Mouse (Mus musculus): ENCODE data around the gene Prkcz.
"Not testable (repeated sequence)": the region's sequence is repeated elsewhere in the genome, so short reads cannot be mapped to it uniquely, and the experiment has no call there.

The Prkcz gene

DNA sequence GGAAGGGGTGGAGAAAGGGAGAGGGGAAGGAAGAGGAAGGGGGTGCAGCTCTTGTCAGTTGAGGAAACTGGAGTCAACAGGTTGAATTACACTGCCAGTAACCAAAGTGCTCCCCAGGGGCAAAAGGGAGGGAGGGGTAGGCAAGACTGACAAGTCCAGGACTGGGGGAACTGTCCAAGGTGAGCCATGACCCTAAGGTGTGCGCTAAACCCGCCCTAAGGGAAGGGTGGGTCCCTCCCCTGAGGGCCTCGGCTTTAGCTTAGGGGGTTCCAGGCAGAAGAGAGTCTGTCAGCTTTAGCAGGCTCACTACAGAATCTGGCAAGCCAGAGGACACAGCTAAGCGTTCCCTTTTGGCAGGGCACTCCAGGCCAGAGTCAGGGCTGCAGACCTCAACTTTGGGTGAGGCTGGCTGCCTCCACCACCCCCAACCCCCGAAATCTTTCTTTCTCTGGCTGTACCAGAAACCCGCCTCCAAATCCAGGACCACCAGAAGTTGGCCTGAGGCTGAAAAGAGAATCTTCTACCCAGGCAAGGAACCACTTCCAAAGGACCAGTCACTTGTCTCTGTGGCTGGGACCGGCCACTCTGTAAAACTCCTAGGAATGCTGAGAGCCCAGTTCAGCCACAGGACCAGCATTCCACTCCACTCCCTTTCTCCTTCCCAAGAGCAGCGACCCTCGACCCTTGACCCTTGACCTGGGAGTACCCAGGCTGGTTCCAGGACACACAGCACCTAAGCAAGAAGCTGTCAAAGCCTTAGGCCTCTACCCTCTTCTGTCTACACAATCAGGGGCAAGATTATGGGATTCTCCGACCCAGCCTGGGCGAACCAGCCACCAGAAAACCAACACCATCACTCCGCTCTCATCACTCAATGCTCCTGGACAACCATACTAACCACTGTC is 1.3 kb downstream of the Prkcz start:
- no peak for DNase-seq (ENCODE audit: extremely low spot score, low spot score)

- DNase-seq (ENCODE audit: extremely low spot score, low spot score) = no peak
These were observed 3.6 kb downstream of the Prkcz start for GRCm38 (mm10) chr4:155357601-155358000.

DNA sequence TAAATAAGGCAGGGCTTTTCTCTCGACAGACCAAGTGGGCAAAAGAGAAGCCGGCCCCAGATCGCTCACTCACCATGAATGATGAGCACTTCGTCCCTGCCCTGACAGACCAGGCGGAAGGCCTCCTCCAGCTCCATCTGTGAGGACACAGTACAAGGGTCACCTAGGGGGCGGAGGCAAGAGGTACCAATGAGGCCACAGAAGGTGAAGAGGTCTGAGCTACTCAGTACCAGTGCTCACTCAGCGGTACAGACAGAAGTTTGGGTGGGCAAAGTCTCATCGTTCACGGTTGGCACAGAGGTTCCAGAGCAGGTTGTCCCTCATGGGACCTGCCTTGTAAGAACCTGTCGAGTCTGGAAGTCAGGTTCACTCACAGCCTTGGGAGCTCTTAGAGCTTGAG is 4.8 kb downstream of the Prkcz start:
- DNase-seq (ENCODE audit: extremely low spot score, low spot score) = no peak

DNA sequence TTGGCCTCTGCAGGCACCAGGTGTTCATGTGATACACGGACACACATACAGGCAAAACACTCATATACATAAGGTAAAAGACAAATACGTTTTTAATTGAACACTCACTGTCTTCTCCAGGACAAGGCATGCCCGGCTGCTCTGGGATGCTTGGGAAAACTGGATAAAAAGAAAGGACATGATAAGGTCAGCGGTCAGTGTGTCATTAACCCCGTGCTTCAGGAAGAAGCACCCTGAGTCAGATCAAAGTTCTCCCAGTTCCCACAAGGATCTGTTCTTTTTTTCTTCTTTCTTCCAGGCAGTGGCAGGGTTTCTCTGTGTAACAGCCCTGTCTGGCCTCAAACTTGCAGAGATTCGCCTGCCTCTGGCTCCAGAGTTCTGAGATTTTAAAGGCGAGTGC is 6.6 kb downstream of the Prkcz start:
- no peak for DNase-seq (ENCODE audit: extremely low spot score, low spot score)

DNA sequence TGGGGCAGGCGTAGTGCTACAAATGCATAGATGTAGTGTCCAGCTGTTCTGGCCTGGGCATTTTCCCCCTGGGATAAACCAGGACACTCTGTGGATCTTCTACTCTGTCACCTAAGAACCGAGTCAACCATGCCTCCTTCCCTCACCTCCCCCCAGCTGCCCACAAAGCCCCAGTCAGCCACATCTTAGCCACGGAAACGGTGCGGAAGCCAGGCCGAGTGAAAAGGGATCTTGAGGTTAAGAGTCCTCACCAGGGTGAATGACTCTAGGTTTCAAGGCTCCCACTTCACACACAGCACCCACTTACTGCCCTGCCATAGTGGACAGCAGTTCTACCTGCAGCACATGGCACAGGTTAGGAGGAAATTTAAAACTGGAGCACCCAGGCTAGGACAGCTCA is 7.1 kb downstream of the Prkcz start:
- no peak for DNase-seq (ENCODE audit: extremely low spot score, low spot score)

DNA sequence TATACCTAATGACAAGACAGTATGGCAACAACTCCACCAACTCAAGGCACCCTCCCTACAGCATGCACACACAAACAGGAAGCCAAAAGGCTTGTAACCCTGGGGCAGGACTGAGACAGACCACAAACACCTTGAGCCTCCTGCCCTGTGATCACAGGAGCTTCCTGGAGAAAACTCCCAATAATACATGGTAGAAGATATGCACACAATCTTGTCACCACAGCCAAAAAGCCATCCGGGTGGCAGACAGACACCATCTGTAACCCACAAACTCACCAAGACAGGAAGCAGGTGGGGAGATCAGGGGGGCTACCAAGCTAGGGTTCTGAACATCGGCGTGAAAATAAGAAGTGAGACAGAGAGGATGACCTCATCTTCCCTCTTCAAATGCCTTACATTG is 8.6 kb downstream of the Prkcz start:
- no peak for DNase-seq (ENCODE audit: extremely low spot score, low spot score)

- DNase-seq (ENCODE audit: extremely low spot score, low spot score) = no peak
These were observed 14.8 kb downstream of the Prkcz start for GRCm38 (mm10) chr4:155346350-155346749.

- DNase-seq (ENCODE audit: extremely low spot score, low spot score) = no peak
These were observed 15.6 kb downstream of the Prkcz start for GRCm38 (mm10) chr4:155345608-155345953.

DNA sequence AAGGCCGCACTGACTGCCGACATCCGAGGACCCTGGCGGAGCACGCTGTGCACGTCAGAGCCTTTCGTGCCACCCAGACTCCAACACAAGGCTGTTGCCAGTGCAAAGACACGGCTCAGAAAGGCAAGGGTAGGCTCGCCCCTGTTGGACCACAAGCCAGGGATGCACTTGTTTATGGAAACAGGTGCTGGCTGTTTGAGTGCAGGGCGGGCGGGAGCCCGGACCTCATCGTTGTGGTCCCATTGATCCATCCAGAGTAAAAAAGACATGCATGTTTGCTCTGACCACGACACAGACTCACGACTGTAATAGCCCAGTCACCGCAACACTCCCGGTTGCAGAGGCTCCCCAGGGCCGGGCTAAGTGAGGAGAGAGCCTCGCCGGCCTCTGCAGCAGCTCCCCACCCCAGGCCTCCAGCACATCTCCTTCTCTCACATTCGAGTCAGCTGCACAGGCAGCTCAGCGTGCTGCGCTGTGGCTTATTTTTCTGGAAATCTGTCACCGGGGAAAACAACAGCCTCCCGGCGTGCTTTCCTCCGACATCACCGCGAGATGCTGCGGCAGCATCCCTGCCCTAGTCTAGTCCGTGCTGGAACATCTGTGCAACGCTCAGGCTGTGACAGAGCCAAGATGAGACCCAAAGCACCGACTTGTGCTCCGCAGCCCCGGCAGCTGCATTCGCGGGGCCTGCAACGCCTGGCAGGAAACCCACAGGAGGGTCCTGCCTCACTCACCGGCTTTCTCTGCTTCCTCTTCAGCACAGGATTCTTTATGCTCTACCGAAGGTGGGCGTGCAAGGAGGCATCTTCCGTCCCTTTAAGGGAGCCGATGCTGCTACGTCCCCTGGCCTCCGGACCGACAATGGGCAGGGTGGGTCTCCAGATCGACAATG is 16.2 kb downstream of the Prkcz start:
- DNase-seq (ENCODE audit: extremely low spot score, low spot score) = peak; percentile 68

- DNase-seq (ENCODE audit: extremely low spot score, low spot score) = no peak
These were observed 16.9 kb downstream of the Prkcz start for GRCm38 (mm10) chr4:155344299-155344600.

DNA sequence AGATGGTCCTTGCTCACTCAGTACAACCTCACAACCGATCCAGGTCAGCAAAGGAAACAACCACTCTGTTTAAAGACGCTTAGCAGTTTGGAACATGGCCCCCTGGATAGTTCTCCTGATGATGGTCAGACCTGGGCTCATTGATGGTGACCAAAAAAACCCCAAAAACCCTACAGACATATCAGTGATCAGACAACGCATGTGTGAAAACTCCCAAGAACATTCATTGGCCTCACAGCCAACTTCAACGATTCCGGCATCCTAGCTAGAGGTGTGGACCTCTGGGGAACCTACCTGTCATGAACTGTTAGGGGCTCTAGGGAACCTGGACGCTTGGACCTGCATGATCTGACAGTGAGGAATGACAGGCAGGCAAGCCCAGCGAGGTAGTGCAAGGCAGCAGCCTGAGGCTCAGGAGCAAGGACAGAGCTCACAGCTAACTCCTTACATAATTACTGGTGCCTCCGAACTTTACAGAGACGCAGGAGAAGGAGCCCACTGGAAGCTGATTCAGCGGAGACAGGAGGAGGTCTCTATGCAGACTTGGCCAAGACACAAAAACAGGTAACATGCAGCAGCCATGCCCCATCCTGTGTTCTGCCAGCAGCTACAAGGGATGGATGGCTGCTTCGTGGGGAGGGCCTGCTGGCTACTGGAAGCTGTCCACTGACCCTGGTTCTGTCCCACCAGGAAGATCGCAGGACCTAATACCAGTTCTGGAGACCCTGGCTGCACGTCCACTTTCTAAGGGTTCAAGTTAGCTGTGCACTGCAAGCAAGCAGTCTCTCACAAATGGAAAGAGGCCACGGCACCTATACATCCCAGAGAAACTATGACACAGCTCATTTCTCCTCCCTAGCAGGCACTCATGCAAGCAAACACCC is 17.5 kb downstream of the Prkcz start:
- no peak for DNase-seq (ENCODE audit: extremely low spot score, low spot score)

GRCm38 (mm10) chr4:155336284-155337050 is 24.7 kb downstream of the Prkcz start:
- no peak for DNase-seq (ENCODE audit: extremely low spot score, low spot score)

GRCm38 (mm10) chr4:155332253-155332652 is 28.9 kb downstream of the Prkcz start:
- no peak for DNase-seq (ENCODE audit: extremely low spot score, low spot score)

DNA sequence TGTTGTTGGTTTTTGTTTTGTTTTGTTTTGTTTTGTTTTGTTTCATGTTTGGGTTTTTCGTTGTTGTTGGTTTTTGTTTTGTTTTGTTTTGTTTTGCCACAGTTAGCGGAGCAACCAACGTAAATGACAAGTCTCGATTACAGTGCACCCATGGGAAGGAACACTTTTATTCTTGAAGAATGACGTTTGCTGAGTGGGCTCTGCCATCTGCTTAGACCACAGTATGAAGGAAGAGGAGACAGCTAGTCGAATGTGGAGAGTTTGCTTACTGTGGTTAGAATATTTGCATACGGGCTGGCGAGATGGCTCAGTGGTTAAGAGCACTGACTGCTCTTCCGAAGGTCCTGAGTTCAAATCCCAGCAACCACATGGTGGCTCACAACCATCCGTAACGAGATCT is 32.8 kb downstream of the Prkcz start:
- not testable (repeated sequence) for DNase-seq (ENCODE audit: extremely low spot score, low spot score)

DNA sequence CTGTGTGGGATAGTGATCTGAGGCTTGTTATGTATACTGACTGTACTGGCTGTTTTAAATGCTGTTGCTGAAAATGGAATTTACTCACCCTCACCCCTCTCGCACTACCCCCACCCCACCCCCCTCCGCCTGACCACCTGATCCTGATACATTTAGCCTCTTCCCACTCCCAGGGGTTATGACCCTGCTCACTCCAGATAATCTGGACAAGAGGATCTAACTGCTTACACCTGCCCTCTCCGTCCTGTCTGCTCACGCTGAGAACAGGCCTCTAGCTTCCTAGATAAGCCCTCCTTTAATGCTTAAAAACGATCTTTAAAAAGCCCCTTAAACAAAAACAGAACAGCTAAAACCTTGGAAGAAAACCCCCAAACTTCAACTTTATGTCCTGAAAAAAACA is 35.4 kb downstream of the Prkcz start:
- no peak for DNase-seq (ENCODE audit: extremely low spot score, low spot score)

DNA sequence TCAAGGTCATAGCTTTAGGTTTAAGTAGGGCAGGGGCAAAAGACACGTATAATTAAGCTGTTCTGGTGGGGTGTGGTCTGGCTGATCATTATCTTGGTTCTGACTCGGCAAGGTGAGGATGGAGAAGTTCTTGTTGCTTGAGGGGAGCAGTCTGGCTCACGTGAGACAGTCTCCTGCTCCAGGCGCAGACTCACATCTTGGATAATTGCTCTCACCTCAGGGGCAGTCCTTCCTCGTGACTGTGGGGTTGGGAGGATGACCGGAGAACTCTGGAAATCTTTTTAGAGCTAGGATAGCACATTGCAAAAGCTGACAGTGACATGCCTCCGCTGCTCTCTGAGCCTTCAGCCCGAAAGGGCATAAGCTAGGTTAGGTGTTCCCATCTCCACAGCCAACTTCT is 36.6 kb downstream of the Prkcz start:
- DNase-seq (ENCODE audit: extremely low spot score, low spot score) = no peak

DNA sequence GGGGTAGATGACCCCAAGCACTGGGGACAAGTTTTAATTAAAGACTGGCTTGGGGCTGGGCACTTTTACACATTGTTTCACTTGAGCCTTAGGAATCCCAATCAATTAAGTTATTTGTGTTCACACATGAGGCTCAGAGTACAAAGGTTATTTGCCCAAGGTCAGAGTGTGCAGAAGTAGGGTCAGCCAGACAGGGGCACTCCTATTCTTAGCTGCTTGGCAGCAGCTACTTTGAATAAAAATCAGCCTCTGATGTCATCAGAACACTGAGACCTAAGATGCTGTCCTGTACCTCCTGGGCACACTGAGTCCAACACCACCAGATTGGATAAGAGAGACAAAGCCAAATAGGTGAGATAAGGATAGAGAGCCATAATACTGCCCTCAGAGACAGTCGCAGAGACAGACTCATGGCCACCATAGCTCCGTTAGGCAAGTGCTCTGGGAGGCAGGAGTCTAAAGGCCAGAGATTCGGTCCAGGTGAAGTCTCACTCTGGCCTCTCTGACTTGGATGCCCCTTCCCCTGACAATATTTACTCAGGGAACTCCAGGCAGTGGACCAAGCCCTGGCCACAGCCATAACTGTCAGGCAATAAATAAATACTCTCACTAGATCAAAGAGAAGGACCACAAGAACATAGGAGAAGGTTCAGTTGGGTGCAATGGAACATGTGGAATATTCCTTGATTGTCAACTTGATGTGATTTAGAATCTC is 37.9 kb downstream of the Prkcz start:
- no peak for DNase-seq (ENCODE audit: extremely low spot score, low spot score)

GRCm38 (mm10) chr4:155320281-155321244 is 40.6 kb downstream of the Prkcz start:
- peak; percentile 77 for DNase-seq (ENCODE audit: extremely low spot score, low spot score)

GRCm38 (mm10) chr4:155318266-155318665 is 42.9 kb downstream of the Prkcz start:
- DNase-seq (ENCODE audit: extremely low spot score, low spot score) = no peak
